Mouse (Mus musculus): ENCODE results near the gene Cox7c. TPM values are rescaled to one million over a fixed set of nuclear protein-coding genes. Genes with fewer than 3 reads are reported as not detected.
"Not testable (repeated sequence)": the region's sequence is repeated elsewhere in the genome, so short reads cannot be mapped to it uniquely, and the experiment has no call there.

Cox7c gene
- total RNA-seq (2021), result 100 to 1,000 TPM; 393 to 446 TPM

- DNase-seq (ENCODE audit: extremely low spot score in 1 of 2, low spot score in 2 of 2), result peak; percentile 88 to 90
- intact Hi-C loops (cut with DNase I), result no loop called here
Observed at GRCm38 (mm10) chr13:86046254-86046951, at the start of gene Cox7c. Cox7c (minus strand) TSS chr13:86046904.

- DNase-seq (ENCODE audit: extremely low spot score in 1 of 2, low spot score in 2 of 2), result no peak
- intact Hi-C loops (cut with DNase I), result no loop called here
Observed at GRCm38 (mm10) chr13:86068011-86068724, 21.5 kb upstream of the Cox7c start.

- no peak for DNase-seq (ENCODE audit: extremely low spot score in 1 of 2, low spot score in 2 of 2)
- intact Hi-C loops (cut with DNase I), result no loop called here
Observed at GRCm38 (mm10) chr13:86067508-86067907, 20.8 kb upstream of the Cox7c start.

GRCm38 (mm10) chr13:86054091-86054490, 7.4 kb upstream of the Cox7c start:
- DNase-seq (ENCODE audit: extremely low spot score in 1 of 2, low spot score in 2 of 2); intact Hi-C loops (cut with DNase I): not testable (repeated sequence)

- DNase-seq (ENCODE audit: extremely low spot score in 1 of 2, low spot score in 2 of 2), result peak in 1 of 2 experiments; percentile 18
- intact Hi-C loops (cut with DNase I), result no loop called here
Observed at GRCm38 (mm10) chr13:86004907-86005675, 41.6 kb downstream of the Cox7c start.
